Mouse (Mus musculus) frontal cortex, postnatal 25 days (tissue): Measurements from ENCODE around the gene Marveld3.

Experiments used
- DNase-seq, 2 experiments: peaks; one replicate each; pipeline ENCODE4 v3.0.0; 2022; ENCODE audit warnings: low spot score in 2 of 2

The Marveld3 gene

DNA sequence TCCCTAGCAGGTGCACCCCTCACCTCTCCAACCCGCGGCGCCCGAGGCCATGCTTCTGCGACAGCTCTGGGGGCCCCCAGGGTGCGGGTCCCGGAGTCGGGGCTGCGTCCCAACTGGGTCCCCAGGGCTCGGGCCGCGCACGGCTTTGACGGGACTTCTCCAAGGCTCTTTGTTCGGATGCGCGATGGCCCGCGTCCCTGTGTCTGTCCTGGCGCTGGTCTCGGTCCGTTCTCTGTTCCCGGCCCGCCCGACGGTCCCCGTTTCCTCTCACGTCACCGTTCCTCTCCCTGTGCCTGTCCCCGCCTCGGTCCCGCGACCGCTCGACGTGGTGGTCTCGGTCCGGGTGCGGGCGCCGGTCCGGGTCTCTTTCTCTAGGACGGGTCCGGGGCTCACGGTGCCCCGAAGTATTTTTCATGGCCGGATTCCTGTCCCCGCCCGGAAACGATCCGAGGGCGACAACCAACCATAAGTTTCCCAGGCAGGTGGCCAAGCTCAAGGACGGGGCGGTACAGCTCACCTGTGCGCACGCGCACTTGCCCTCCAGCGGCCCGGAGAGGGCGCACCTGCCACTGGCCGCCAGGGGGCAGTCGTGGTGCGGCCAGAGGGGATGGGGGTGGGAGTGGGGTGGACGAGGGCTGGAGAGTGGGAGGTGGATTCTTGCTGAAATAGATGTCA is at the start of gene Marveld3:
Marveld3 (minus strand) TSS at position 511 of the 675 bp plus-strand sequence.
- no peak for DNase-seq

DNA sequence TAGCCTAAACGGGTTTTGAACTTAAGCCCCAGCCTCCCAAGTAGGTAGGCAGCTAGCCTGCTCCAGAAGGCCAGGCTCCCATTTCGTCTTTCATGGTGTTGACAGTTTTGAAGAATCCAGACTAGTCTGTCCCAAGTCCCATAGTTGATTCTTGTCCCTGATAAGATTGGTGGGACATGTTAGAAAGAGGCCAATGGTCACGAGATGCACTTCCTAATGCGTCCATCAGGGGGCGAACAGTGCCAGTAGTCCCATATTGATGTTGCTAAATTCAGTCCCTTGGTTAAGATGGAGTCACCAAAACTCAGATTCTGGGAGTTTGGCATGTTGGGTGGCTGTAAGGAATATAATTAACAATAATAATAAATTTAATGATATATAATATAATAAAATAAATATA is 48.9 kb upstream of the Marveld3 start:
- peak; percentile 9 to 21 for DNase-seq

DNA sequence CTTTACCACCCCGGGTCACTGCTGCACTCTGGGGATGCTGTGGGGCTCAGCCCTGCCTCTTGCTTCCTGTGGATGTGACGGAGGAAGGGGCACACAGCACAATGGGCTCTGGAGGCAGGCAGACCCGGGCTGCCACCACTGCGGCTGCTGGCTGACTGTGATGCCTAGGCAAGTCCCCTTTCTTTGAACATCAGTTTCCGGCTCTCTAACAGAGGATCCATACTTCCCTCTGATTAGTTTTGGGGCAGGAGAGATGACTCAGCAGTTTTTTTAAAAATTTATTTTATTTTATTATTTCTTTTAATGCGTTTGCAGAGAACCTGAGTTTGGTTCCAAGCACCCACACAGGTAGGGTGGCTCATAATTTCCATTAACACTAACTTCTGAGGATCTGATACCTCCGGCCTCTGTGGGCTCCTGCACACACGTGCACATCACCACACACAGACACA is 47.0 kb upstream of the Marveld3 start:
- DNase-seq = no peak

DNA sequence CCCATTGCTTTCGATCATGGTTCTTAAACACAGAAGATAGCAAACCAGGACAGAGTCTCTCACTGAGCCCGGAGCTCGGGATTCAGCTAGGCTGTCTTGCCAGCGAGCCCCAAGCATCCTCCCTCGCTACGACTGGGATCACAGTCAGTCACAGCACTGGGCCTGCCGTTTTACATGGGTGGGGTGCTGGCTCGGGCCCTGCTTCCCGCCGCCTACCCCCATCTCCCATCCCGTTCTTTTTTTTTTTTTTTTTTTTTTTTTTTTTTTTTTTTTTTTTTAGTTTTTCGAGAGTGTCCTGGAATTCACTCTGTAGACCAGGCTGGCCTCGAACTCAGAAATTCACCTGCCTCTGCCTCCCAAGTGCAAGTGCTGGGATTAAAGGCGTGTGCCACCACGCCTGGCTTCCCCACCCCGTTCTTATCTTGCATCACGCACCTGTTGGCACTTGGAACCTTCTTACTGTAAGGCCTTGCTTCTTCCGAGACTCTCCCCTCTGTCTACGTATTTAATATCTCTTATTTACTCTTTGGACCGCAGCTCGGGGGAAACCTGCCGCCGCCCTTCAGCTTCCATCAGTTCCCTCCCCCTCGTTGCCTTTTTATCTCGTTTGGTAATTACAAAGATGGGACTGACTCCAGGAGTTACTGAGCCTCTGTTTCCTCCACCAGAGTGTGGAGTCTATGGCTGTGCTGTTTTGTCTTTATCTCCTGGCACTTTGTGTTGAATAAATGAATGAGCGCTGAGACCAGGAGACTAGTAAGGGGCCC is 46.4 kb upstream of the Marveld3 start:
- no peak for DNase-seq

DNA sequence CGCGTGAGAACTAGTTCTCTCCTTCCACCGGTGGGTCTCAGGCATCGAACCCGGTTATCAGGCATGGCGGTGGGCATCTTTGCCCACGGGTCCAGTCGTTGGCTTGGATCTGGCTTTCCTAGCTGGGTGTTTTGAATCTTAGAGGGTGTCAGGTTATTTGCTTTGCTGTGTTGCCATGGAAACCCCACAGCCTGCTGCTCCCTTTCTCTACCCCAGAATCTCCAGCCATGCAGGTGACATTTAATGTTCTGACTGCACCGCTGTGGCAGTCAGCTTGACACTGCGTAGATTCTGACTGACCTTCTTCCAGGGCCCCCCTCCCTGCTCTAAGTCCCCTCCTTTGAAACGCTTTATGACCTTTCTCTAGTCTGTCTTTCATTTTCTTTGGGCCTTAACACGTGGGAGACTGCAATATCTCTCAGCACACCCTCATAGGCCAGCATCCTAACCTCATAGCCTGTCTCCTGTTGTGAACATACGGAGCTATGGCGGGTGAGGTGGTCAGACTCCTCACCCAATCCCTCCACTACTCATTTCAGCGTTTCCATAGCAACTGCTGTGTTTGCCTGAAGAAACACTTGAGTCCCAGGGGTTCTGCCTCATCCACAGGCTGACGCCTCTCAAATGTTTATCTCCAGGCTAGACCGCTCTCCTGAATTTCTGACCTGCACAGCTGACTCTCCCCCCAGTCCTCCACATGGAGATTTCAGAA is 44.5 kb upstream of the Marveld3 start:
- no peak for DNase-seq

DNA sequence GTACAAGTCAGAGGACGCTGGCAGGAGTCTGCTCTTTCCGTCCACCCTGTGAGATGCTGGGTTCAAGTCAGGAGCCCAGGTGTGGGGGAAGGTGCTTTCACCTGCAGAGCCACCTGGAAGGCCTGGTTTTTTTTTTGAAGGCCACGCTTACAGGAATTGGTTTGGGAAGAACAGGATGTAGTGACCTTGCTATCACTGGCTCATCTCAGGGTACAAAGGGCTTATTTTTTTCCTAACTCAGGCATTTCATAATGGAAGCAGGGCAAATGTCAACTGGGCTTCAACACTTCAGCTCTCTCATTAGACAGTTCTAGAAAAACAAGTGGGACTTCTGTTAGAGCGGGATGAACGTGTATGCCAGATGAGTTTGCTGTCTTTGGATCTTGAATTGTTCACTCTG is 42.3 kb upstream of the Marveld3 start:
- DNase-seq = no peak

DNA sequence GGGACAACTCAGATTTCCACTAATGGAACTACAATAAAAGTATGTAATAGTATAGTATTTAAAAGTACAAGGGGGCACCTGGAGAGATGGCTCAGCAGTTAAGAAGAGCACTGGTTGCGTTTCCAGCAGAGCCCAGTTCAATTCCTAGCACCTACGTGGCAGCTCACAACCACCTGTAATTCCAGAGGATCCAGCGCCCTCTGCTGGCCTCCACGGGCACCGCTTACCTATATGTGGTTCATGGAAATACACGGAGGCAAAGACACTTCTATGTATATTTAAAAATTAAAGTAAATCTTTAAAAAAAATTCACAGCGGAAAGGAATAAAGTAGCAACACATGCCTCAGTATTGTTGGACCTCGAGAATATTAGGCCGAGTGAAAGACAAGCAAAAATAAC is 41.0 kb upstream of the Marveld3 start:
- no peak for DNase-seq

DNA sequence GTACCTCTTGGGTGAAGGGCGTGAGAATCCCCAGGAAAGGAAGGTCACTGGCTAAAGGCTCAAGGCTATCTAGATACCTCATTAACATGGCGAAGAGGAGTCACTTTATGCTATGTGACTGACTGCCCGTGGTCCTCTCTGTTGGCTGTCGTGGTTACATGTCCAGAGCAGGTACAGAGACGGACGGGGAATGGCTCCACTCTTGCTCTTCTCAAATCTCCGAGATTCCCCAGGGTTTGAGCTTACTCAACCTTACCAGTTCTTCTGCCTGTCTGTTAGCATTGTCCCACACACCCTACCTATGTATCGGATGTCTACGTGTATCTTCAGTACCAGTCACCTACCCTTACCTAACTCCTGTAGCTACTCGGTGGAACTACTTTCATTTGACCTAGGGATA is 38.0 kb upstream of the Marveld3 start:
- DNase-seq = no peak

DNA sequence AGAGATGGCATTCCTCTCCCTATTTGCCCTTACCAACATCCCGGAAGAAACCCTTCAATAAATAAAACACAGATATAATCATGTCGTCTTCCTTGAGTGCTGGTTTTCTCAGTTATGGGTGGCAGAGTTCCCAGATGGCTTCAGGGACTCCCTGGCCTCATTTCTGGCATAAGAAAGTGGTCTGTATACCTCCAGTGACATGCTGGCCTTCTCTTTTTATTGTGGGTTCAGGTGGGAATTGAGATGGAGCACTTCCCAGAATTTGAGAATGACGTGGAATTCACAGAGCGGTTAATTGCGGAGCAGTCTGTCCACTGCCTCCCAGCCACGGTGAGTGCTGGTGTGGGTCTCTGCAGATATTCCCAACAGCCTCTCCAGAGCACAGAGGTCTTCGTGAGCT is 36.1 kb upstream of the Marveld3 start:
- DNase-seq = no peak

DNA sequence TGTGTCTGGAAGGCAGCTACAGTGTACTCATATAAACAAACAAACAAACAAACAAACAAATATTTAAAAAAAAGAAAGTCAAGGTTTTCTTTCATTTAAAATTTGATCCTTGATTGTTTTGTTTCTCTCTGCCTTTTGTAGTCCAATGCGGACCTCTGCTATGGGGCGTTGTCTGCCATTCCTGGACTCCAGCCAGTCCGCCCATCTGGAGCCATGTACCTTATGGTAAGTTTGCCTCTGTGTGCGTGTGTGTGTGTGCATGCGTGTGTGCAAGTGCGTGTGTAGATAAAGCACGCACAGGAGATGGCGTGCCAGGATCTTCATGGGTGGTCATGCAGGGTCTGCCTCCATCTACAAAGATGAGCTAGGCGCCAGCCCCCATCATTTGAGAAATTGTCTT is 35.4 kb upstream of the Marveld3 start:
- DNase-seq = no peak

DNA sequence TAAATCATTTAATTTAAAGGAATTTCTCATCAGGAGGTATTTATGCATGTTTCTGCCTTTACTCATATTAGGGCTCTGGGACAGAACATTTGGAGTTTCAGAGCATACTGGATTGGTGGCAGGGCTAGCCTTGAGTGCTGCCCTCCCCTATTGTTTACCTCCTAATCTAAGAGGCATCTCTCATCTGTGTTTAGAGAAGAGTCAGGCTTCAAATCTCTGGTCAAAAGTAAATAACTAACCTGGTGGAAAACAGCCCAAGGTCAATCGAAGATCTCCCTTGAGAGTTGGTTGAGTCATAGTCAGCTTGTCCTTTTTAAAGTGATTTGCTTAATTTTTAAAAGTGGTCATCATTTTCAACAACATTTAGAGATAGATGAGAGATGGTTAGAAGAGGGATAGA is 30.9 kb upstream of the Marveld3 start:
- DNase-seq = no peak

DNA sequence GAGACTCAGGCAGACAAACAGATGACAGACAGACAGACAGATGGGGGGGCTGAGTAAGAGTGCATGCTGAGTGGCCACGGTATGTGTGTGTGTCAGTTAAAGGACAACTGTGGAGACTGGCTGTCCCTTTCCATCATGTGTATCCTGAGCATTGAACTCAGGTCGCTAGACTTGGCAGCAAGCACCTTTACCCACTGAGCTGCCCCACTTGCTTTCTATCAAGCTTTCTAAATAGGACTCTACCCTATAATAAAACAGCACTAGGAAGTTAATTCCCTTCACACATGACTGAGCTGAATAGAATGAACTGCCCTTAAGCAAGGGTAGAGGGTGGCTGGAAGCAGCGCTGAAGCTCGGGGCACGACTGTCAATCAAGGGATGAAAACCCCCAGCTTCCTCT is 30.2 kb upstream of the Marveld3 start:
- no peak for DNase-seq

DNA sequence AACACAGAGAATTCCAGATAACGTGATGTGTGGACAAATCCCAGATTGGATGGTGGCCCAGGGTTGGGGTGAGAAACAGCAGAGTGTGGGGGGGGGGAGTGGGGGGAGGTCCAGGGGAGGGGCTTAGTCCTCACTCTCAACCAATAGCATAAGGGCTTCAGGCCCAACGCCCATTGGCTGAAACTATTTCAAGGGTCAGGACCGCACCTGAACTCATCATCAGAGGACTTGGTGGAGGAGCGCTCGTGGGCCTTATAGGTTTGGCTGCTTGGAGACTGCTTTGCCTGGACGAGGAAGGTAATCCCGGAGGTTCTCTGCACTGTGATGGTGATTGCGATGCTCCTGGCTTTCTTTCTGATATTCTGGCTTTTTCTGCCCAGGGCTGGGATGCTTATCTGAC is 28.2 kb upstream of the Marveld3 start, which contains the start of gene Tat:
Tat (plus strand) TSS at position 214 of the 400 bp plus-strand sequence.
- DNase-seq = no peak

DNA sequence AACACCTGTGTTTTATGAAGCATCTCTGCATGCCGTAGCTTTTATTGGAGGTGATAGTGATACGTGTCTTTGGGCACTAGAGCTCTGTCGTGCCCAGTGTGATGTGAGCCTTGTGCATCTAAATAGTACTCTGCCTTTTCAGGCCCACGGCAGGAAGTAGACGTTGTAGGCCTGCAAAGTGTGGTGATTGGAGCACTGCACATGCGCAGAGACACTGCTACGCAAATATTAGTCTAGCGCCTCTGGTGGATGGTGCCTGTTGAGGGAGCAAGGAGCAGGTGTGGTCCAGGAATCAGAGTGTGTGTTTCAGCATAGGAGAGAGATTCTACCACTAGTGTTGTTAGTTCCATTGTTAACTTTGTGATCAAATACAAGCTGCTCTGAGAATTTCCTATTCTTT is 27.1 kb upstream of the Marveld3 start:
- DNase-seq = no peak

DNA sequence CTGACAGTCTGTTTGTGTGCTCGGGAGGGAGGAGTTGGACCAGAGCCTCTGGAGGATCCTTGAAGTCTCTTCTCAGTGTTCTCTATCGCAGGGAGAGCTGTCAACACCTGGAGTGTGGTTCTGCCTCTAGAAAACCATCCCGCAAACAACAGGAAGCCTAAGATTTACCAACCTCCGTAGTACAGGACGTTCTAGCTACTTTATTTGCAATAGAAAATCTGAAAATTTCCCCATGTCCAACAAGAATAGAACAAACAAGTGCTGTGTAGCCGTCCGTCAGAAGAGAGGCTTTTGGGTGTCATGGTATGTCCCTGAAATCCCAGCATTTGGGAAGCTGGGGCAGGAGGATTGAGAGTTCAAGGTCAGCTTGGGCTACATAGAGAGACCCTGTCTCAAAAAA is 25.8 kb upstream of the Marveld3 start:
- no peak for DNase-seq

DNA sequence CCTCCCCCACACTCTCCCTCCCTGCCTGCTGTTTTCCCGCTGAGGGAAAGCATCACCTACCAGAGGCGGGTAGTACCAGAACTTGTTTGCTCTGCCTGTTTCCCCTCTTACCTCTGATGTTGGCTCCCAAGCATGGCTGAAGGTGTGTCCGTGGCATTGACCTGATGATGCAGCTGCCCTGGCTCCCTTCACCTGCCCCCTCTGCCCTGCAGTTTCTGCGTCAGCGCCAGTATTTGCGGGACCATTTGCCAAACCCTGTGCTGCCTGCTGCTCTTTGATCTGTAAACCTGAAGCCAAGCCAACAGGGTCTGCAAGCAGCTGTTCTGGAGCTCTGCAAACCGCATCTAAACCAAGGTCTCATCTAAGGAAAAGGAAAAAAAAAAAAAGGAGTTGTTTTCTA is 24.4 kb upstream of the Marveld3 start:
- no peak for DNase-seq

DNA sequence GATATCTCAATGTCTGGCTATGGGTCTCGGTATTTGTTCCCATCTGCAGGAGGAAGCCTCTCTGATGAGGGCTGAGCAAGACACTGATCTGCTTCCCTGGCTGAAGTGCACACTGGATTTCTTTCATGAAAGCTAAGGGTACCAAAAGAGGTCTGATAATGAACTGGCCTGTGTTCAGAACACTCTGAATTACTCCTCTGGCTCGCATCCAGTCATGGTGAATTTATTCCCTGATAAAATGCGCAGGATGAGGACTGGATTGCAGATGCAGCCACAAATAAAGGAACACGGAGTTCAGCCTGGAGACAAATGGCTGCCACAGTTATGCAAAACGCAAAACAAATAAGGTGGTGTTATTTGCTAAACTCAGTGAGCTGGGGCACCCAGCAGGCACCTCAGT is 21.9 kb upstream of the Marveld3 start:
- no peak for DNase-seq

DNA sequence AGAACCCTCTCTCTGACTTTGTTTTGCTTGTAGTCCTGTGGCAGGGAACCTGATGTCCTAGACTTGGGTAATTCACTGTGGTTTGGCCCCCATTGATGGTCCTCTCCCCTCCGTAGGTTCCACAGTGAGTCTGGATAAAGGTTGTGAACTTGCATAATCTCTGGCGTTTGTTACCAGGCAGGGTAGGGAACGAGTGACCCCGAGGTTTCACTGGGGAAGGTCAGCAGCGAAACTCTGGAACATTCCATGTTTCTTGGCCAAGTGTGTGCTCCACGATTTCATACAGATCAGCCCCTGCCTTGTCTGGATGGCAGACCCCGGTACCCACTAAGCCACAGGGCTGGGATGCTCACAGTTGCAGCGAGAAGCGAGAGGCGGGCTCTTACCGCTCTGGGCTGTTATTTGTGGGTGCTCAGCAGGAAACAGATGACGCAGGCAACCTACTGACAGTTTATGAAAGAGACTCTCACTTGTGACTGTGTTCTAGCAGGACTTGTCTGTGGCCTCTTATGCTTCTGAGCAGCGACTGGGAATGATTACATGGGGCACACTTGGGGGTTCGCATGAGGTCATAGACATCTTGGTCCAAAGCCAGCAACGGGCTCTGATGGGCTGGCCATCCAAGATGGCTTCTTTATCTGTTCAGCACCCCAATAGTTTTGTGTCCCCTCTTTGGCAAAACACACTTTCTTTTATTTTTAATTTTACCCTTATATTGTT is 20.5 kb upstream of the Marveld3 start:
- no peak for DNase-seq

DNA sequence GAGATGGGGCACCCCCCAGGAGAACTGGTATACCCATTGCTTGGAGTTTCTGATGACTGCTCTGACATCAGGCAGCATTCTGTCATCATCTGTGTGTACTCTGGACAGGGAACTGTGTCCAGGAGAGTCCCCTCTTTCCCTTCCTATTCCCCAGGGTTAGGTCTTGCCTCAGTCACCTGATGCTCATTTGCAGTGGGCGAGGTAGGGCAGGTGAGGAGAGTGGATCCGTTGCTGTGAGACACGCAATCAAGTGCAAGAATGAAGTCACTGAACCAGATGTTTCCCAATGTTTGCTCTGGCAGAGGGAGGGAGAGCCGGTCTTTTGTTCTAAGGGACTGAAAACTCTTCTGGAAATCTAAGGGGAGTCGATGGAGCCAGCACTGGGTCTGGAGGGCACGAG is 17.3 kb upstream of the Marveld3 start:
- DNase-seq = no peak

DNA sequence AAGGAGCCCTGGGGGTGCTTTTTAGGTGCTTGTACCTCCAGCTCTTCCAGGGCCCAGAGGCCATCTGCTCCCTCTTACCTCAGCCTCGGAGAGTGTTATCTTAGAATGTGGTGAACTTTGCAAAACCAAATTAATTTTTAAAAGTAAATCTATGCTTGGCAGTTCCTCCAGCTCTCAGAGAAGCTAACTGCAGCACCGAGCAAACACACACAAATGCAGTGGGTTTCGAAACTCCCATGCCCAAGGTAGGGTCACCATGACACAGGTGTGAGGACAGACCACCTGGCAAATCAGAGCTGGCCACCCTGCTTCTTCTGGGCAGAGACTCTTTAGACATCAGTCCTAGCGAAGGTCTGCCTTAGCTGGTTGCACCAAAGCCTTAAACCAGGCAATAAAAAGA is 10.9 kb upstream of the Marveld3 start:
- no peak for DNase-seq

DNA sequence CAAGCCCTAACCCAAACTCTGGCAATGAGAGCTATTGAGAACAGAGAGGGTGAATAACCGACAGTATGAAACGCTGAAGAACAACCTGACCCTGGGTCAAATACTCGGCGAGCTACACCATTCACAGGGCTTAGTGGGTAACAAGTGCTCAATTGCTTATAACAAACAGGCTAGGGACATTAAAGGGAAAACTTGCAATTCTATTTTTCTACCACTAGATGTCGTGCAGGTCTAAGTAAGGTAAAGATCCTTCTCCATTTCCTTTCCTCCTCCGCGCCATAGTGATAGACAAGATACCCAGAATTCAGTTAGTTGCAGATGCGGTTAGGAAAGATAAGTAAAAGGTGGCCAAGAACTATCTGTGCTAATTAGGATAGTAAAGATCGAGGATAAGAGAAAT is 8.3 kb upstream of the Marveld3 start:
- no peak for DNase-seq

DNA sequence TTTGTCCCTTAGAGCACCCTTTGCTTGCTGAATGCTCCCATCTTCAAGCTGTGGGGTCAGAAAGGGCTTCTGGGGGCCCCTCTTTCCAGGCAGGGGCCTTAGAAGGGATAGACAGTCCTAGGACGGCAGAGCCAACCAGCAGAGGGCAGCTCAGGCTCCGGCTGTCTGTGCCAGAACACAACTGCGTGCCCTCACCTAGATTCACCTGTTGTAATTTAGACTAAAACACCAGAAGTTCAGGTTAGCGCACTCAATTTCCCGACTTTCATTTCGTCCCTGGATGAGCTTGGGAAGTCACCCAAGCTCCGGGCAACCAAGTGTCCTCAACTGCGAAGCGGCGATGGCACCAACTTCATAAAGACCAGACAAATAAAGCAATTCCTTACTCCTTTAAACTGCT is 6.8 kb upstream of the Marveld3 start:
- DNase-seq = no peak
